Mouse (Mus musculus): ENCODE results near the gene Cd55b. TPM values are rescaled to one million over a fixed set of nuclear protein-coding genes. Genes with fewer than 3 reads are reported as not detected.

Gene Cd55b
- total RNA-seq, 2 experiments from 2014 or later = 0.74 TPM; not detected in 1

GRCm38 (mm10) chr1:130342429-130342828, 80.4 kb downstream of the Cd55b start:
- DNase-seq (ENCODE audit: low spot score in 2 of 2) = no peak

Other genes with a start within 250 kb of the Cd55b start
- 1 to 10 TPM; 8.6 to 9.7 TPM for gene Cd55, start 39.7 kb upstream of the Cd55b start, total RNA-seq (2021)
- not detected for gene Zp3r, start 206.6 kb upstream of the Cd55b start, total RNA-seq (2021)
- 1 to 10 TPM; 1.1 to 1.2 TPM for gene C4bp, start 238.6 kb upstream of the Cd55b start, total RNA-seq (2021)